Mouse (Mus musculus) A20 (cell line): ENCODE results near the gene Kcns1.
"Not testable (repeated sequence)": the region's sequence is repeated elsewhere in the genome, so short reads cannot be mapped to it uniquely, and the experiment has no call there.

ENCODE experiments used
- DNase-seq: peaks from one replicate; pipeline ENCODE4 v3.0.0-alpha.2; 2011; ENCODE audit warnings: low read depth, low spot score

Kcns1 gene

GRCm38 (mm10) chr2:164170902-164171301 is at the start of gene Kcns1:
TSS of gene Kcns1 (minus strand) at chr2:164171113.
- DNase-seq, result peak; percentile 51

- DNase-seq, result no peak
Observed at GRCm38 (mm10) chr2:164219295-164219694, 48.4 kb upstream of the Kcns1 start.

GRCm38 (mm10) chr2:164212711-164213110 is 41.8 kb upstream of the Kcns1 start:
- no peak for DNase-seq

DNA sequence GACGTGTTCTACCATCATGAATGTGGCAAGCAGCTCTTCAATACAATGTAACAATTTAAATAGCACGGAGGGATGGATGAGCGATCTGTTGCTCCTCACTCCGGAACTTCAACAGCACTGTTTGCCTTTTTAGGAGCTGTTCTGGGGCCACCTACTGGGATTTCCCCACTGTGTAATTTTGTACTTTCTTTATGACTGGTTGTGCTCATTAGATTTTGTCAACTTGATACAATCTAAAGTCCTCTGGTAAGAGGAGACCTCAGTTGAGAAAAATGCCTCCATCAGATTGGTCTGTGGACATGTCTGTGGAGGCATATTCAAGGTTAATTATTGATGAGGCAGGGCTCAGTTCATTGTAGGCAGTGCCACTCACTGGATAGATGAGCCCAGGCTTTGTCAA is 40.0 kb upstream of the Kcns1 start:
- DNase-seq, result peak; percentile 76

DNA sequence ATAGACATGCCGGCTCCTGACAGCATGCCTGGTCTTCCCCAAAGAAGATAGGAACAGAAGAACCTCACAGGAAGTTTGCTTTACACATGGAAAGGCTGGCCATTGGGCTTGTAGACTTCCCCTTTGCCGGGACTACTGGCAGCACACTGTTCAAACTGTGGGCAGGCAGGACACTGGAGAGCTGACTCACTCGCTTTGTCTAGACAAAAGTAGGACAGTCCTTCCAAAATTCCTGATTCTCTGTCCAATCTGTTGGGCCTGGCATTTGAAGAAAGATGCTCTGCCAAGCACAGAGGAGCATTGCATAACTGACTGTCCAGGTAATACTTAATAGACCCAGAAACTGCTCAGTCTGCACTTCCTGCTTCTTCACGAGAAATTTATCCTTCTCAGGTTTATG is 35.8 kb upstream of the Kcns1 start:
- no peak for DNase-seq

DNA sequence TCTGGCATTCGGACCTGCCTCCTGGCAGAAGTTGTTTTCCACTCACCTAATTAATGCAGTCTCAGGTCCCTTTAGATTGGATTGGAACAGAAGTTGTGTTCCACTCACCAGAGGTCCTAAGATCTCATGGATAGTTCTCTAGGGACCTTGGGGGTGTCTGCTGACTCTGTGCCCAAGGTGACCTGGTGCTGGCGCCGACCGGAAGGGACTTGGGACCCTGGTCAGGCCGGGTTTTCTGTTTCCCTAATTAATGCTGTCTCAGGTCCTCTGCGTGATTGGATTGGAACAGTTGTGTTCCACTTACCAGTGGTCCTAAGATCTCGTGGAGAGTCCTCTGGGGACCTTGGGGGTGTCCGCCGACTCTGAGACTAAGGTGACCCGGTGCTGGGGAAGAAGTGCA is 35.1 kb upstream of the Kcns1 start:
- not testable (repeated sequence) for DNase-seq

DNA sequence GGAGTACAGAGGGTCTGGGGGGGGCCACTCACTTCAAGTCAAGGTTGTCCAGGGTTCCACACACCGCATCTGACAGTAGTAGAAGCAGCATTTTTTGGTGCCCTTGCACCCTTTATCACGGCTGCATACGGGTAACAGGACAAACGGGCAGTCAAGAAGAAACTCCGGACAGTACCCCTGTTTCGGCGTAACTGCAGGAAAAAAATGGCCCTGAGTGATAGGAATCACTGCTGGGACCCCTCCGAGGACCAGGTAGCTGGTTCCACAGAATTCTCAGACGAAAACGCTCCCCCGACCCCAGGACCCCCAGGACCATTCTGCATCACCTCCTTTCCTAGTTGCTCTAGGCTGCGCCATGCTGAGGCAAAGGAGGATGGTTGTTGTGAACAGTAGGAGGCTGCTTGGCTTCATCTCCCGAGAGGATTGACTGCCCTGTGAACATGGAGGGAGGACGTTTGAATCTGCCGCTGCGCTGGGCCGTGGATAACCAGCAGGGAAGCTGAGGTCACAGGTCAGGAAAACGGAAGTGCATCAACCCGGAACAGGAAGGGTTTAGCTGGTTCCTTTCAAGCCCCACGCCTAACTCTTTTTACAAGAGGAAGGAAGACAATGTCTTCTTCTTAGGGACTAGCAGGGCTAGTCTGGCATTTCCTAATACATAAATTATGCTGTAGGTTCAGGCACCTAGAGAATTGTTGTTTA is 28.9 kb upstream of the Kcns1 start, which contains the start of gene Wfdc15a:
Gene Wfdc15a, minus strand, starts transcription at position 505 of the 702 bp plus-strand sequence.
- no peak for DNase-seq

GRCm38 (mm10) chr2:164196700-164196990 is 25.7 kb upstream of the Kcns1 start:
- no peak for DNase-seq

DNA sequence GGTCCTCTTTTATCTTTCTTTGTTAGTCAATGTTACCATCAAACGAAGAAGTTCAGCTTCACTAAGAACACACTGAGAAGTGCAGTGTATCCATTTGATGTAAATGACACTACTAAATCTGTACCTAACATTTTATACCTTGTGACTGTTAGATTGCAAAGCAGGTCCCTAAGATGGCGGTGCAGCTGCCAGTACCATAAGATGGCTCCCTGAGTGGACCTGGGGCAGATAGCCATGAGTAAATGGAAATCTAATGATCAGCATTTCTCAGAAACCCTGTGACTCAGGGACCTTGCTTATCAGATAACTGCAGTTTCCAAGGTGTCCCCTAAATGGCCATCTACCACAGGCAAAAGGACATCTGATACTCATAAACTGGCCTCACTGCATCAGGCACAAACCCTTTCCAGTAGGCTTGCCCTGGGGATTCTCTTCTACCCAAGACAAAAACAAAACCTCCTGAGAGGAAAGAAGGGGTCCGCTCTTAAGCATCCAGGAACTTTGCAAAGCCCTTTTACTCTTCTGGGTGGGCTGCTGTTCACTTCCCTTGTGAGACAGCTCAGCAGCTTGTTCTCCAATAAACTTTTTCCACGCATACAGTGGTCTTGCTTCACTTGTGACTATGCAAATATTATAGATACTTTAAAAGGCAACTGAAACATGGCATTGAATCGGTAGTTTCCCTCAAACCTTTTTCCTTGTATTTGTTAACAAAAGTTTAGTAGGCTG is 25.2 kb upstream of the Kcns1 start:
- DNase-seq, result no peak

GRCm38 (mm10) chr2:164194959-164195630 is 24.2 kb upstream of the Kcns1 start:
- no peak for DNase-seq

DNA sequence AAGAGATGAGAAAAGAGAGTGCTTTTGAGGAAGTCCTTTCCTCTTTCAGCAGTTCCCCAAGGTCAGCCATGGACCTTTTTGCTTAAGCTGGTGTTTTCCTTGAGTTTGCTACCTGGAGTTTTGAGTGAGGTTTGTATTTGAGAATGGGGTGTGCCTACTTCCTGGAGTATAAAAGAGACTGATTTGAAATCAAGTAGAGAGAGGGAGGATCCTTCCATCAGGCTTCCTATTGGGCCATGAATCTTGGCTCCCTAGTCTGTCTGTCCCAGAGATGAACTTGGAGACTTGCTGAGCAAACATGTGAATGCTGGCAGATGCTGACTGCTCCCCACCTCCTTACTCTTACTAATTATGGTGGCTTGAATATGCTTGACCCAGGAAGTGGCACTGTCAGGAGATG is 21.4 kb upstream of the Kcns1 start:
- DNase-seq, result no peak

GRCm38 (mm10) chr2:164190576-164190975 is 19.7 kb upstream of the Kcns1 start, which contains the start of gene Wfdc12:
TSS of gene Wfdc12 (minus strand) at chr2:164190608.
- DNase-seq, result no peak

DNA sequence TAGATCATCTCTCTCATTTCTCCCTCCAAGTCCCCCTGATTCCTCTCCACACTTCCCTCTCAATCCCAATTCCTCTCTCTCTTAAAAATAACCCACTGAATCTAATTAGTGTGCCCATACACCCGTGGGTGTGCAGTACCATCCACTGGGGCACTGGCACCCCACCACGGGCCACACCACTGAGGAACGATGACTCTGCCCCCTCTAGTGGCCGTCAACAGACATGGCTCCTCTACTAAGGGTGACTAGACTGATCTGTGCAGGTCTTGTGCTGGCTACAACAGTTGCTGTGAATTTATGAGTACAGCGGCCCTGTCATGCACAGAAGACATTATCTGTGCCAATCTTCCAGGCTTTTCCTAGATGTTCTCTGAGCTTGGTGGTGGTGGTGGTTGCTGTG is 17.8 kb upstream of the Kcns1 start:
- peak; percentile 66 for DNase-seq

DNA sequence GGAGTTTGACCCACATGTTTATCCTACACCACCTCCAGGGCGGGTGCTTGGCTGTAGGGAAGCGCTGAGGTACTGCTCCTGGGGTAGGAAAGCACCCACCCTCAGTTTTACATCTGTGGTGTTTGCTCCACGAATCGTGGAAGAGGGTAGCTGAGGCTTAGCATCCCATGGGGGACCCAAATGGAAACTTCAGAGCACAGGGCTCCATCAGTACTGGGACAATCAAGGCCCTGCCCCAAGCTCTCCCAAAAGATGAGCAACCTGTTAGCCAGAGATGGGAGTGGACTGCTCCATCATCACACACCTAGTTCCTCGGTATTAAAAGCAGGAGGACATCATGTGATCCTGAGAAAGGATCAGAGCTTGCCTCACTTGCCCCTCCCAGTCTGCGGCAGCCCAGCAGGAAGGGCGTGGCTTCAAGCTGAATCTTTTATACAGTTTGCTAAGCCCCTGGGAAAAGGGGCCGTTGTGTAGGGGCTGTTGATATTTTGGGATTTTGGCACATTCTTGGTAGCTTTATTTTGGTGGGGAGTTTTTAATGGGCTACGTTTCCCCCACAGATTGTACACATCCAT is 13.3 kb upstream of the Kcns1 start:
- no peak for DNase-seq

- no peak for DNase-seq
Observed at GRCm38 (mm10) chr2:164183340-164183739, 12.4 kb upstream of the Kcns1 start.

DNA sequence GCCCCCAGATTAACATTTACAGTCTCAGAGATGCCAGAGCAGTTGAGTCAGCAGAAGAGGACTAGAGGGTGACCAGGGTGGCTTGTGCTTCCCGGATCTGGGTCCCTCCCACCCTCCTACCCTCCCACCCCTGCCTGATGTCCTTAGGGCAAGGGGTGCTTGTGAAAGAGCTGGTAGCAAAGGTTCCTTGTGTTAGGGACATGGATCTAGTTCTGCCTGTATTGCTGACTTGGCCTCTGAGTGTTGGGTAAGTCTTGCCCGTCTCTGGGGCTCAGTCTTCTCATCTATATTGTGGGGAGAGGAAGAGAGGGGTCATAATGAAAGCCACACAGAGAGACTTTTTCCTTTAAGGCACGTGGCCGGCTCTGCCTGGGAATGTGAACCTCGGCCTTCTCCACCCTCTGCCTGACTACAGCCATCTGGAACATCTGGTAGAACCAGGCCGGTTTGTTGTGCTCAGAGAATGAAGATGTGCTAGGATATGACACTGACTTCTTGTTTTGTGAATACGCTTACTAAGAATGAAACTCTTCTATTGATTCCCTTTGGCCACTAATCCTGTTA is 11.9 kb upstream of the Kcns1 start, which contains the start of gene Wfdc5:
Gene Wfdc5, minus strand, starts transcription at position 51 of the 564 bp plus-strand sequence.
- DNase-seq, result no peak

- no peak for DNase-seq
Observed at GRCm38 (mm10) chr2:164180770-164181169, 9.9 kb upstream of the Kcns1 start.

- DNase-seq, result peak; percentile 76
Observed at GRCm38 (mm10) chr2:164180124-164180523, 9.2 kb upstream of the Kcns1 start.

DNA sequence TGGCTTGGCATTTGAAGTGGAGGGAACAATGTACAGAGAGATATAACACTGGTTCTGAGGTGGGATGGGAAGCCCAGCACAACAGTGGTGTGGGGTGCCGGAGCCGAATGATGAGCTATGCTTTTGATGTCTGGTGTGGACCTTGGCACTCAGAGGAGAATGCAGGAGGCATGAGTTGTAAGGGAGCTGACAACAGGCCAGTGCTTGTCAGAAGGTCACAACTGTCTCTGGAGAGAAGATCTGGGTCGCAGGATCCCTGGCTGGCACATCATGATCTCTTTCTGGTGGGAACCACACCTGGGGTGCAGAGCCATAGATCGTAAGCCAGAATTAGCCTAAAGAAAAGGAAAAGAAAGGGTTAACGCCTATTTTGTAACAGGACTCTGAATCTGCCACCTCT is 6.9 kb upstream of the Kcns1 start:
- no peak for DNase-seq

GRCm38 (mm10) chr2:164175850-164176249 is 4.9 kb upstream of the Kcns1 start:
- DNase-seq, result no peak

- no peak for DNase-seq
Observed at GRCm38 (mm10) chr2:164174649-164175395, 3.9 kb upstream of the Kcns1 start.
